Mouse (Mus musculus) bone marrow macrophage, adult 2 months (primary cell): ENCODE results near the gene Jtb.

Experiments used
- CTCF ChIP-seq: IDR thresholded peaks from 2 replicates; pipeline ENCODE4 v1.5.1; 2012; ENCODE audit warnings: low read depth, mild to moderate bottlenecking, low read length, moderate library complexity
- POLR2A ChIP-seq: IDR thresholded peaks from 2 replicates; pipeline ENCODE4 v1.6.1; 2012; ENCODE audit warnings: mild to moderate bottlenecking, low read depth, low read length, borderline replicate concordance

- TF ChIP-seq CTCF (no peak), POLR2A (no peak)
Measured at GRCm38 (mm10) chr3:90277793-90278192, 46.4 kb downstream of the Jtb start.
